Mouse (Mus musculus) left cerebral cortex, postnatal 25 days (tissue): ENCODE data around the gene Plg. TPM values are rescaled to one million over a fixed set of nuclear protein-coding genes. Genes with fewer than 3 reads are reported as not detected.

Source experiments
- DNase-seq, 2 experiments: peaks; one replicate each; pipeline ENCODE4 v3.0.0; 2022; ENCODE audit warnings: low spot score in 2 of 2, mixed read lengths in 1 of 2
- intact Hi-C: fragments of 180-260 bp; cut with DNase I; formaldehyde crosslinking; loops from one replicate; pipeline ENCODE4 v1.15.1; 2025
- total RNA-seq, 2 experiments: library from RNA; stranded (reverse); gene quantifications; 2 replicates each; pipeline ENCODE4 v1.2.3; 2021

Gene Plg
- total RNA-seq = under 1 TPM in 1 of 2 experiments, not detected in 1; 0.11 TPM

DNA sequence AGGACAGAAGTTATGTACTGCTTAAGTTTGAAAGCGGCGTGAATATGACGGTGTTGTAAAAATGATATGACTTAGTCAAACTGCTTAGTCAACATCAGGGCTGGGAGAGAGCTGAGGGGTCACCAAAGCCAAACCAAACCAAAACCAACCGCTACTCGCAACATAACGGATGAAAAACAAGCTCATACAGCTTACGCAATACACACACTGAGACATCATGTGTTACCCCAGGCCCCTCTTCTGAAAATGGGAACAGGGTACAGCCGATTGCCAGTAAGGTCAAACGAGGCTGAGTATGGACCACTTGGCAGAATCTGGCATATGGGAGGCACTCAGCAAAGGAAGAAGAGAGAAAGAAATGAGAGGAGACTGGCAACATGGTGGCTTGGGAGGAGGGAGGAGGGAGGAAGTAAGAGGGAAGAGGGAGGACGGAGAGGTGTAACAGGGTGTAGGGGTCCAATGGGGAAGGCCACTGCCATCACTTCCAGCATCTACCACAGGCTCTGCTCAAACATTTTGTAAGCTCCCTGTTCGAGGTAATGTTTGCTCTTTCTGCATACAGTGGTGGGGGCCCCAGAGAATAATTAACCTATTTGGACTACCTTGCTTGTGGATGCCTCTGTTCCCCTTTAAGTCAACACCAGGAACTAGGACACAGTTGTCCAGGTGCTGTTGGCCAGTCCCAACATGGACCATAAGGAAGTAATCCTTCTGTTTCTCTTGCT, at the start of gene Plg:
TSS of gene Plg (plus strand) at position 628 of the 725 bp plus-strand sequence.
- DNase-seq = no peak
- intact Hi-C loops = loop anchor here (10.0 kb wide), 1 partner anchor 263 kb away; the partner anchor contains the start of gene Agpat4

DNA sequence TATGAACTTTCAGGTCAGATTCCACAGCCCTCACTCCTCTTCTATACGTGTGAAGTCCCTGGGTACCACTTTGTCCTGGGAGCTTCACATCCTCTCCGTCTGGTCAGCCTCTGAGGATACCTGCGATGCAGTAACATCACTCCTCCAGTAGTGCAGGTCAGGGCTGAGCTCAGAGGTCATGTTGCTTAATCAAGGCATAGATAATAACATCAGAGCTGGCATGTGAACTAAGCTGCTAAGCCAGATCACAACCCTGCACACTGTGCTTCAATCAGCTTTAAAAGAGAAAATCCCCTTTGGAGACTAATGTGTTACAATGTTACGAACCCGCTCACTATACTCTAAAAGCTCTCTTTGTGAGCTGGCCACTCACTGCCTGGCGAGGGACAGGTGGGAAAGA, 43.3 kb upstream of the Plg start:
- DNase-seq = no peak
- intact Hi-C loops = no loop called here

DNA sequence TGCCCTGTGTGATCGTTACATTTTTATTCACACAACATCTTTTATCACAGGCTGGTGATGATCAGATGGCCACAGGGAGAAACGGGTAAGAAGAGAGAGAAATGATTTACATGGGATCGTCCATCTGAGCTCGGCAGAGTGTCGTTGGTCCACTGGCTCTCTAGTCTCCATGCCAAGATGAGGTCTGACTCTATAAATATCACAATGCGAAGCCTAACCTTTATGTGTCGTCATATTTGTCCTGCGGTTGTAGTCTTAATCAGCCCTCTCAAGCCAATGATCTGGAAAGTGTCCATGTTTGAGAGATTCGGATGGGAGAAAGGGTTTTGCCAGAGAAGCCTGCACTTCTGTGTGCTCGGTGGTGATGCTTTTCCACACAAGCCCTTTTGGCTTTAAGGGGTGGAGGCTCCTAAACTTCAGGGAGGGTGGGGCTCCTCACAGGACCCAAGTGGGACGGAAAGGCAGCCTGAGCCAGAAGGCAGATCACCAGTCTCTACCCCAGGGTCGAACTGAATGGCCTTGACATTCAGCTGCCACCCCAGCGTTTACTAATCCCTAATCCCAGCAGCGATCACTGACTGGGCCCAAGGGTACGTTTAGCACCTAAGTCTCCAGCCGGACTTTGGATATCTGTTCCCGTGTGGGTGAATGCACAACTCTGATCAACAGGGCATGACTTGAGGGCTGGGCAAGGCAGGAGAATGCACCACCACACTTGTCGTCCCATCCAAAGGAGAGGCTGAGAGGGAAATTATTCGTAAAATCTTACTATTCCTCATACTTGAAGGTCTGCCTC, 42.1 kb upstream of the Plg start:
- intact Hi-C loops = no loop called here
- no peak for DNase-seq

DNA sequence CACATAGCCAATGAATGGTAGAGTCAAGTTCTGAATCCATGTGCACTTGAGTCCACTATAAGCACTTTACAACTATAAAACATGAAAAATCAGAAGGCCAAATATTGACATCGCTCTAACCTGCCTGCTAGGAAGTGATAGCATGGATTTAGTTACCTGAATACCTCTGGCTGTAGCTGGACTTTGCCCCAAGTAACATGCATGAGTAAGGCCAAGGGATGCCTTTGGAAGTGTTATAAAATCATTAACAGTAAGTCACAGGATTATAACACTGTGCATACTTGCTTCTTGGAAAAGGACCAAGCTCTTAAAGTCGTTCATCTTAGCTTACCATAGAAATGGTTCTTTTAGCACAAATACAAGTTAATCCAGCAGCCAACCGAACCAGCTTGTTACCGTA, 41.3 kb upstream of the Plg start:
- no peak for DNase-seq
- intact Hi-C loops = no loop called here

DNA sequence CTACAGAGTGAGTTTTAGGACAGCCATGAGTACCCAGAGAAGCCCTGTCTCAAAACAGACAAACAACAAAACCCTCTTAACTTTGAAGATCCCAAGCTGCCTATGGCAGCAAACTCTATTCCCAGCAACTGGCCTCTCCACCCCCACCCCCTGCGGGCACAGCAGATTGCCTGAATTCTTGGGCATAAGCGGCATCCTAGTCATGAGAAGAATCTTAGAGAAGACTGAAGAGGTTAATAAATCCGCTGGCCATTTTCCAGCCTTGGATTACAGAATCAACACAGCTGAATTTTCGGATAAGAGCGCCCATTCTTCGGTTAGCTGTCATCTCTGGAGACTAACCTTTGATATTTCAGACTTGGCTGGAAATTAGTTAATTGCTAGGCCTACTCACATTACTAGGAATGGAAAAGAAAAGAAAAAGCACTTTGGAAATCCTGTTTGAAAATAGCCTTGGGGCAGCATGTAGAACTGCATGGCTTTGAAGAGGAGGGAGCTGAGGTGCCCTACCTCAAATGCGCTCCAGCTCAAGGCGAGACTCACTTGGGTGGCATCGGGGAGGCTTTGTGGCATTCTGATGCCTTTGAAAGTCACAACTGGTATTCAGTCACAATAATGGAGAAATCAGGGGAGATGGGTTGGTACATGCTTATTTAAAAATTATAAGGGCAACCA, 34.6 kb upstream of the Plg start:
- DNase-seq = no peak

DNA sequence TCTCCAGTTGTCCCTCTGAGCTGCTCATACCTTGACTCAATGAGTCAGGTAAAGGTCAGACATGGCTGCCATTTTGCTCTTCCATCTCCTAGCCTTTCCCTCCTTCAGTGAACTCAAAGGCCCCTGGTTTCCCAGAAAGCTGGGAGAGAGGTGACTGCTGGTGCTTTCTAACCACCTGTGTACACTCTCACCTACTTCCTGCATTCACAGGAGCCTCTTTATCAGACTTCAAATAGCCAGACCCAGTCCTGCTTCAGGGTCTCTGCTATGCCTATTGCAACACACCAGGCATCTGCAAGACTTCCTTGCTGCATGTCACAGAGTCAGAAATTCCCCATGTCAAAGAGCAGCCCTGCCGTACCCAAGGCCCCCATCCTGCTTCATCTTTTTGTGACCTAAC, 30.9 kb upstream of the Plg start:
- intact Hi-C loops = no loop called here

More for the DNA sequence above, 34.6 kb upstream of the Plg start:
- intact Hi-C loops = no loop called here

DNA sequence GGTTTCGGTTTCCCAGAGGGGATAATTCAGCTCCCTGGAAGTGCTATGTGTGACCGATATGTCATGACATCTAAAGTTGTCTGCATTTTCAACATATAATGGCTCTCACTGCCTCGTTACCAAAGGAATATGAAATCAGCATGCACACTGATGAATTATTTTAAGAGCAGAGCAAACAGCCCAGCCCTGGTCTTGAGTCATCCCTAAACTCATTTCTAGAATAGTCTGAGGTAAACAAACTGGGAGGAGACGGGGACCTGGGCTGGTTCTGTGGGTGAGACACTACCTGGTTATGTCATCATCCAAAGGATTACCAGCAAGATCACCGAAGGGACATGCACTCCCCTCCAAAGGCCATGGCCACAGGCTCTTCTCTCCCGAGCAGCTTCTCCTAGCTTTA, 26.8 kb upstream of the Plg start:
- intact Hi-C loops = no loop called here
- no peak for DNase-seq

More for the DNA sequence above, 30.9 kb upstream of the Plg start:
- DNase-seq = no peak

DNA sequence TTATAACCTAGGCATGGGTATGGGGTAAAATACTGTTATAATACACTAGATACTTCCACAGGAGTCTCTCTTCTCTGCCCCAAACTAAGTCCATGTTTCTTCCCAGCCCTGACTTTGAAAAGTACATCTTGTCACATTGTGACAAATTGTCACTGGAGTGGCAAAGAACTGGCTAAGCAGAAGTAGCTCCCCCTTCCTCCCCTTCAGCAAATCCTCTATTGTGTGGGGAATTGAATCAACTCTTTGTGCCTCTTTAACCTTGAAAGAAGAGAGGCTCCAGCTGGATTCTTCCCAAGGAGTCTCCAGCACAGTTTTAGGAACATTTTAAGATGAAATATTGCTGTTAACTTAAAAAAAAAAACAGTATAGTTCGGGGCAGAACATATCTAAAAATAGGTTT, 25.6 kb upstream of the Plg start:
- intact Hi-C loops = no loop called here
- no peak for DNase-seq

DNA sequence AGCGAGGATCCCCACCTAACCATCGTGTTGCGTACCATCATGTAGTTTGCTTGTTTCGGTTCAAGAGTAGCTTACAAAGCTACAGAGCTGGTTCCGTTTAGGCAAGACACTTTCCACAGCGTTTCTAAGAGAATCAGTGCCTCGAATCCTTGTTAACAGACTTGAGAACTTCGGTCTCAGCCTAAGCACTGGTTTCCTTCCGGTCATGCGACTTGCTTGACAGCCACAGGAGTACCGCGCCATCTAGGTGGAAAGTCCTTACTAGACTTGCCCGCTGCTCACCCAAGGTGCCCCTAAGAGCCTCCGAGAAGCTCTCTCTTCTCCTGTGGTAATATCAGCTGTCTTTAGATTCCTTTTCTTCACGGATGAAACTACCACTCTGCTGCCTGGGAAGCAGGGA, 18.5 kb upstream of the Plg start:
- intact Hi-C loops = no loop called here
- DNase-seq = no peak

DNA sequence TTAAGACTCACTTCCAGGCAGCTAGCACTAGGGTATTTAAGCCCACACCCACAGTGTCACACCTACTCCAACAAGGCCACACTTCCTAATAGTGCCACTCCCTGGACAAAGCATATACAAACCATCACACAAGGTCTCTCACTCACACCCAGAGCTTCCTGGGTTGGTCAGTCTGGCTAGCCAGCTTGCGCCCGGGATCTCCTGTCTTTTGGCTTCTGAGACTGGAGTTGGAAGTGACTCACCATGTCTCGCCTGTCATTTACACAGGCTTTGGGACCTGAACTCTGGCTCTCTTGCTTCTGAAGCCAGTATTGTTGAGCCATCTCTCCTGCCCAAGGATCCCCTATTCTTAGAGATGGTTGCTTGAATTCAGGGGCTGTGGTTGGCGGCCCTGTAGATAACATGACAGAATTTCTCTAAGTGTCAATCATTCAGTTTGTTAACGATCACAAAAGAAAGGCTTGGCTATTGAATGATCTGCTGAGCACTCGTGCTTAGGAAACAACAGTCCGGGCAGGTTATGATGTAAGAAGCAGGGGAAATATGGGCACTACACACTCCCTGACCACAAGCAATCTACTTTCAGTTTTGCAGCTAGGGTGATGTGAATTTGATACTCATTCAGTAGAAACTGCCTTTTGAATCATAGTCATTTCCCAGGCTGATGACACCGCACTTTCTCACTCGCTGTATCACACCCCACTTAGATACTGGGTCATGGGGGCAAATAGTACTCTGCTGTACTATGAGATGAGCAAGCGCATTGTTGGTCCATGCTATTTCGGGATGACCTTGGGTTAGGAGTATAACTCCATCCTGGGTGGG, 14.6 kb upstream of the Plg start:
- intact Hi-C loops = no loop called here
- no peak for DNase-seq

DNA sequence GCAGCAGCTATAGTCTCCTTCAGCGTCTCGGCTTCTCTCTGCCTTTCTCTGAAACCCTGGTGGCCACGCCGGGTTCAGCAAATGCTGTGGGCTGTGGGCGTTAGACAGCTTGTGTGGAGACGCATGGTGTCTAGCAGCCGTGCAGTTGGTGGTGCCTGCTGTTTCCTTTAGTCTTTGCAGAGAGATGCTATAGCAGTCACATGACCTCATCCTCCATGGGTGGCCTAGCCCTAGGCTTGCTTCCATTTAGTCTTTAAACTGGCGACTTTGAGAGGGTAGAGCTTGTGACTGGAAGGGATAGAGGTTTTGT, 14.0 kb upstream of the Plg start:
- DNase-seq = peak; percentile 27 to 57
- intact Hi-C loops = no loop called here

DNA sequence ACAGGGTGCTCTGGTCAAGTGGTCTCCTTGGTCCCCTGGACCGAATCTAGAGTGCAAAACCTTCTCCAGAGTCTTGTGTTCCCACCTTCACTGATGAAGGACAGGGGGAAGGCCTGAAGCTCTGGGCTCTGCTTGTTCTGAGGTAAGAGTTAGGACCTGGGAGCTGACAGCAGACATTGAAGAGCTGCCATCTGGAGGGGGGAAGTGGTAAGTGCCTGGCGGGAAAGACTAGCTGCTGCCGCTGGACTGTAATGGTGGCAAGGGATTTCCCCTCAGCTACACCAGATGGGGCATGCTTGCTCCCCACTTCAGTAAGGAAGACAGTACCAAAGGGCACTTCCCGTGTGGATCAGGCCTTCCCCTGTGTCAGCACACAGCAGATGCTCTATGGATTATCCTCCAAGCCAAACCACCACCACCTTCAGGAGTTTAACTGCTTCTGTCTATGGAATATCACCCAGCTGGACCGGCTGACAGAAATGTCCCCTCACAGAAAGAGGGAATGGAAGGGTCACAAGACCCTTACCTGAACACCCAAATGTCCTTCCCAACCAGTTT, 11.0 kb upstream of the Plg start:
- peak; percentile 55 to 75 for DNase-seq
- intact Hi-C loops = loop anchor here (2.0 kb wide), 1 partner anchor 101 kb away; no protein-coding TSS in a partner anchor

DNA sequence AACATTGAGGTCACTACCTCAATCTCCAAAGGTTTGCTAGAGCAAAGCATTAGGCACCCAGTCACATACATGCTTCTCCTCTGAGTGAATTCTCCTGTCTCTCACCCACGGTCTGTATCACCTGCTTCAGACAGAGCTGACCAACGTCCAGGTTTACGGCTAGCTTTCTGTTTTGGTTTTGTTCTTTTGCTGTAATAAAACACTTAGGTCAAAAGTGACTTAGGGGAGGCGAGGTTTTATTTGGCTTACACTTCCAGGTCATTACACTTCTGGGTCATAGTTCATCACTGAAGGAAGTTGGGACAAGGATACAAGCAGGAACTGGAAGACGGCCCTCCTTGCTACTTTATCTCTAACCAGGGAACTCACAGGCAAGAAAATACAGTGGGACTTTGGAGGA, 9.0 kb upstream of the Plg start:
- intact Hi-C loops = no loop called here
- DNase-seq = no peak

DNA sequence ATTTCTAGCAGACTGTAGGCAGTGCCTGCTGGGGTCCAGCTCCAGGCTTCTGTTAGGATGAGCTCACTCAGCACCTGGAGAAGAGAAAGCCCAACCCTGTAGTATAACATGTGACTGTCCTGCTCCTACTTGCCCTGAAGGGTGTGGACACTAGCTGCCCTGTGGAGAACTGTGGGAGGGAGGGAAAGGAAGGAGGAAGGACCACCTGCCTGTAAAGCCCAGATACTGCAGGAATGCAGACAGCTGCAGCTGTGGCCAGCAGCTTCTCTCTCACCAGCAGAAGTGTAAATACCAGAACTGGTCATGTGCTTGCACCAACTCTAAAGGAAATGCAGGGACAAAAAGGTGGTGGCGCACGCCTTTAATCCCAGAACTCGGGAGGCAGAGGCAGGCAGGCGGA, 8.1 kb upstream of the Plg start:
- DNase-seq = no peak
- intact Hi-C loops = loop anchor here (2.0 to 10.0 kb wide), 4 partner anchors 53 to 331 kb away; partner anchors contain the start of genes Agpat4 and Map3k4

DNA sequence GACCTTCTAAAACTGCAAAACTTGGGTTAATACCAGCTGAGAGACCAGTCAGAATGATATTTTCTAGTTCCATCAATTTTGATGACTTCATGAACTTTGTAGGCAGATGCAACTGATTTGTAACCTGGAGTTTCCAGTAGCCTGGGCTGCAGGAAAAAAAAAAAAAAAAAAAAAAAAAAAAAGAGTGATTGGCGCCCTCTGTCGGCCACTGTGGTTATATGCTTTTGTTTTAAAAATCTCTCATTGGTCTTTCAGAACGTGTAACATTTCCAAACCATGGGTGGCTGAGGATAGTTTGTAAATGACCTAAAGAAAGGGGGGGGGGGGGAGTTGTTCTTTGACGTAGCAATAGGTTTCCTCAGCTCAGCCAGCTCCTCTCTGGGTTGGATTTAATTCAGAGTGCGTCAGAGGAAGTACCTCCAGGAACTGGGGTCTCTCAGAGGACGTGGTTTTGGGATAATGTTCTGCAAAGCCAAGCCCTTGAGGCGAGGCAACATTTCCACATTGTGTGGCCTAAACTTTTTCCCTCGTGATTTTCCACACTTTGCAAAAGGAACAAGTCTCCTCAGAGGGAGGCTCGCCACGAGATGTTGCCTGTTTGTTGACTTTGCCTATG, 7.0 kb upstream of the Plg start:
- intact Hi-C loops = loop anchor here (2.0 to 10.0 kb wide), 4 partner anchors 54 to 333 kb away; partner anchors contain the start of genes Agpat4 and Map3k4
- DNase-seq = peak in 1 of 2 experiments; percentile 6

DNA sequence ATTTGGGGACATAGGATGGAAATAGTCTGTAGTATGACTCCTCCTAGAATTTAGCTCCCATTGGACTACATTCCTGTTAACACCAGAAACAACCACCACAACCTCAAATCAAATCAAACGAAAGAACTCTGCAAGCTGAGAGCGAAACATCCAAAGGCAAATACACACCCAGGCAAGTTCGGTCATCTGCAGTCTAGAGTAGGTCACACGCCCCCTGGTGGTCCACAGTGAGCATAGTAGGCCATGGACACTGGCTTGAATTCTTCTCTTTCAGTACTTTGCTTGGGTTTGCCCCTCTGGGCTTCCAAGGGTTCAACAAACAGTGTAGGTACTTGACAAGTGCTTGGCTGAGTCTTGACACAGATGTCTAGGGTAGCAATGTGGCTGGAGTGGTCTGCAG, 6.4 kb upstream of the Plg start:
- intact Hi-C loops = loop anchor here (5.0 to 10.0 kb wide), 3 partner anchors 55 to 257 kb away; partner anchors contain the start of genes Agpat4 and Map3k4
- peak; percentile 59 to 65 for DNase-seq

DNA sequence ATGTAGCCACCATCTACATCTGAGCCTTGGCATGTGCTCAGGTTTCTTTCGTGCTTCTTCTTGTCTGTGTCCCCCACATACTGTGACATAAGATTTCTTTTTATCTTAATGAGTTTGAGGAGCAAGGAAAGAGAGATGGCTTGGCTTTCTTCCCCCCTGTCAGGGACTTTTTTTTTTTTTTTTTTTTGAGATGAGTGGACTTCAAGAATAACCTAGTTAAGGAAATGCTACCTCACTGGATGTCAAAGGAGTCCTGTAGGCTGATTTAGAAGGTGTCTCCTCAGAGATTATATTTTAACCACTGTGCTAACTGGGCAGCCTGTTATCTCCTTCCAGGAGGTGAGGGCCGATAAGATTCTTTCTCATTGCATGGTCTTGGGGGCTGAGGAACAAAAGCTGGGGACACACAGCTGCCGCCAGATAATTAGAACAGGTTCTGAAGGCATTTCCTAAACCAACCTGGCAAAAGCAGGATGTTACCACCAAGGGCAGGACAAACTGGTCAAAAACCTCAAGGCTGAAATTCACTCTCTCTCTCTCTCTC, 4.7 kb upstream of the Plg start:
- no peak for DNase-seq
- intact Hi-C loops = loop anchor here (5.0 to 10.0 kb wide), 3 partner anchors 56 to 259 kb away; partner anchors contain the start of genes Agpat4 and Map3k4

DNA sequence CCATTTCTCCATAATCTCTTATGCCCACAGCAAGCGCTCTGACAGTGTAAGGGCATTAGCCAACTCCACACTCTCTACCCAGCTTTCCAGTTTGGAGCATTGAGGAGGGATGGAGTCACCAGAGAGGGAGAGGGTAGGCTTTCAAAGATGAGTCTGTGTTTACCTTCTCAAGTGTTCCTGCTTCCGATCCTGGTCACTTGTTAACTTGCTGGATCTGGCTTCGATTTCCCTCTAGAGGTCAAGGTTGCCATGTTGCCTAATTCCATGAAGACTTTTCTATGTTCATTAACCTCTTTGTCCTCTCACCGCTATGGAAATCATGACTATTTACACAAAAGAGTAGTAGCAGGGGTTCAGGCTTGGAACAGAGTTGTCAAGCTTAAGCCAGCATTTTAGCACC, 1.9 kb downstream of the Plg start:
- no peak for DNase-seq
- intact Hi-C loops = no loop called here
